ENCODE assay signal across 9 mouse cellular contexts in genomic region chr1:131119026-131119425, GRCm38 (mm10). TPM values are rescaled to one million over a fixed set of nuclear protein-coding genes. Genes with fewer than 3 reads are reported as not detected.
DNase-seq lines count a peak whose midpoint lies in the region; ATAC-seq and TF ChIP-seq lines count a peak whose summit lies in the region.
"Had no signal": no experiment of that assay in that cellular context is flagged by ENCODE, and none has a peak within 500 bp of the region (broad histone marks: within the 10 kb centered on the region; RNA-seq: fewer than 3 reads in every experiment).

No protein-coding gene starts in this region.

- no peaks in the 10 kb centered on the region for H3K9me3 ChIP-seq in liver, embryonic 15.5 days (replicated peaks)
- H3K9me3 ChIP-seq: embryonic facial prominence, embryonic 12.5 days had no signal

- H3K4me3 ChIP-seq in layer of hippocampus, adult 2 months, result no peak overlapping the region
- no peak overlapping the region for H3K4me3 ChIP-seq in liver, embryonic 15.5 days (replicated peaks)
- H3K4me3 ChIP-seq: embryonic facial prominence, embryonic 12.5 days had no signal

- DNase-seq in layer of hippocampus, adult 2 months (ENCODE audit: low spot score in 2 of 2), result no peak
- no peak for DNase-seq in layer of hippocampus, adult 9-10 months (ENCODE audit: low spot score)
- DNase-seq in adrenal gland, postnatal 14 days, result peak; percentile 70
- peak; percentile 70 to 72 for DNase-seq in spleen, postnatal 36 days (ENCODE audit: low spot score in 2 of 2)
- no peak for DNase-seq in layer of hippocampus, postnatal 10 days (ENCODE audit: low spot score in 2 of 2)
- DNase-seq in gastrocnemius, postnatal 36 days, result no peak
- no peak for DNase-seq in cerebellum, adult 9-11 months

- H3K4me1 ChIP-seq in liver, embryonic 15.5 days (replicated peaks), result peaks cover 24% of the 10 kb centered on the region

- intact Hi-C loops in gastrocnemius, postnatal 36 days (cut with DNase I), result loop anchor here (5.0 kb wide), 1 partner anchor 138 kb away; no protein-coding TSS in a partner anchor

- no peak overlapping the region for H3K9ac ChIP-seq in liver, embryonic 15.5 days
- H3K9ac ChIP-seq: embryonic facial prominence, embryonic 12.5 days had no signal

- no peak overlapping the region; the same call in 1 of the 2 replicates for H3K27ac ChIP-seq in layer of hippocampus, adult 2 months
- no peak overlapping the region for H3K27ac ChIP-seq in liver, embryonic 15.5 days (replicated peaks)
- H3K27ac ChIP-seq: embryonic facial prominence, embryonic 12.5 days had no signal

- ATAC-seq in liver, embryonic 15.5 days (ENCODE audit: insufficient read depth), result peak; percentile 47

- peaks cover 17% of the 10 kb centered on the region for H3K27me3 ChIP-seq in liver, embryonic 15.5 days
- H3K27me3 ChIP-seq: embryonic facial prominence, embryonic 12.5 days had no signal

- no peak overlapping the region for H3K4me2 ChIP-seq in liver, embryonic 15.5 days
- H3K4me2 ChIP-seq: embryonic facial prominence, embryonic 12.5 days had no signal

- TF ChIP-seq CTCF in layer of hippocampus, adult 2 months (conservative IDR thresholded peaks at IDR 0.05), result peak; percentile 65

- 29% methylated on average over 2 of the region's 2 CpGs for WGBS in liver, embryonic 15.5 days (ENCODE audit: insufficient replicate concordance)

- H3K36me3 ChIP-seq in liver, embryonic 15.5 days (replicated peaks), result no peaks in the 10 kb centered on the region
- H3K36me3 ChIP-seq: embryonic facial prominence, embryonic 12.5 days had no signal

RNA-seq across cellular contexts. Expression of gene Dyrk3, which starts 19.1 kb away (rescaled TPM):
- total RNA-seq in layer of hippocampus, adult 2 months (2021), result 10 to 100 TPM; 19.2 to 21.7 TPM
- total RNA-seq in adrenal gland, postnatal 14 days (2021), result 5.3 and 7.1 TPM in 2 replicates
- 16.6 and 18.3 TPM in 2 replicates for polyA plus RNA-seq in liver, embryonic 15.5 days (2015; fragmentation: Nextera tagmentation; extraction: Ambion mirVana)
- total RNA-seq in layer of hippocampus, postnatal 10 days (2021), result 10 to 100 TPM; 14.0 to 15.3 TPM
- not detected for total RNA-seq in gastrocnemius, postnatal 36 days (2021)

RNA-seq across cellular contexts. Expression of gene Mapkapk2, which starts 21.4 kb away (rescaled TPM):
- 10 to 100 TPM; 28.4 to 29.4 TPM for total RNA-seq in layer of hippocampus, adult 2 months (2021)
- total RNA-seq in adrenal gland, postnatal 14 days (2021), result 159 and 180 TPM in 2 replicates
- polyA plus RNA-seq in liver, embryonic 15.5 days (2015; fragmentation: Nextera tagmentation; extraction: Ambion mirVana), result 13.0 and 15.7 TPM in 2 replicates
- total RNA-seq in layer of hippocampus, postnatal 10 days (2021), result 10 to 100 TPM; 31.2 to 34.0 TPM
- total RNA-seq in gastrocnemius, postnatal 36 days (2021), result 100 to 1,000 TPM; 214 to 237 TPM

RNA-seq across cellular contexts. Expression of gene Eif2d, which starts 34.0 kb away (rescaled TPM):
- 10 to 100 TPM; 41.2 to 48.6 TPM for total RNA-seq in layer of hippocampus, adult 2 months (2021)
- 42.2 and 43.4 TPM in 2 replicates for total RNA-seq in adrenal gland, postnatal 14 days (2021)
- polyA plus RNA-seq in liver, embryonic 15.5 days (2015; fragmentation: Nextera tagmentation; extraction: Ambion mirVana), result 26.0 and 28.1 TPM in 2 replicates
- total RNA-seq in layer of hippocampus, postnatal 10 days (2021), result 10 to 100 TPM; 37.7 to 39.7 TPM
- 10 to 100 TPM; 25.9 to 29.5 TPM for total RNA-seq in gastrocnemius, postnatal 36 days (2021)

Comparison
In these comparisons a context has a peak if more than half of its experiments do, and no peak if none do; other contexts are left out.
1. DNase-seq: peak in adrenal gland, postnatal 14 days (single experiment) and spleen, postnatal 36 days (2 of 2); none in layer of hippocampus, adult 2 months (0 of 2), layer of hippocampus, adult 9-10 months (single experiment), layer of hippocampus, postnatal 10 days (0 of 2), gastrocnemius, postnatal 36 days (0 of 2) and cerebellum, adult 9-11 months (single experiment).